Mouse (Mus musculus) heart, embryonic 10.5 days (tissue): ENCODE data around the gene Bricd5. TPM values are rescaled to one million over a fixed set of nuclear protein-coding genes. Genes with fewer than 3 reads are reported as not detected.
"Not testable (repeated sequence)": the region's sequence is repeated elsewhere in the genome, so short reads cannot be mapped to it uniquely, and the experiment has no call there.

Source experiments
- DNase-seq: peaks from one replicate; pipeline ENCODE4 v3.0.0-alpha.2; 2017; ENCODE audit warnings: low spot score
- H3K27ac ChIP-seq: fragments of 300-500 bp; sonication (generic); 2 replicates; pipeline ENCODE4 v1.5.1; 2016; ENCODE audit warnings: mild to moderate bottlenecking
- H3K27me3 ChIP-seq: fragments of 300-500 bp; sonication (generic); 2 replicates; pipeline ENCODE4 v1.6.1; 2016; ENCODE audit warnings: mild to moderate bottlenecking; ENCODE audit not compliant: poor library complexity, insufficient read depth, severe bottlenecking
- H3K36me3 ChIP-seq: fragments of 300-500 bp; sonication (generic); 2 replicates; pipeline ENCODE4 v1.6.1; 2016; ENCODE audit warnings: mild to moderate bottlenecking, moderate library complexity
- H3K4me1 ChIP-seq: fragments of 300-500 bp; sonication (generic); 2 replicates; pipeline ENCODE4 v1.6.1; 2016; ENCODE audit warnings: mild to moderate bottlenecking
- H3K4me3 ChIP-seq: fragments of 300-500 bp; sonication (generic); 2 replicates; pipeline ENCODE4 v1.5.1; 2016; ENCODE audit warnings: mild to moderate bottlenecking, moderate library complexity
- H3K9me3 ChIP-seq: fragments of 300-500 bp; sonication (generic); 2 replicates; pipeline ENCODE4 v1.6.1; 2016; ENCODE audit warnings: mild to moderate bottlenecking, moderate library complexity
- WGBS: fragments of 180-500 bp; shearing (Covaris S2); methylation state at CpG from one replicate; pipeline ENCODE4 v1.1.7; 2016; 5-methylcytosine and 5-hydroxymethylcytosine counted together
- polyA plus RNA-seq: library from polyadenylated mRNA; unstranded; fragments of >200 nt; fragmentation: Nextera tagmentation; extraction: Ambion mirVana; gene quantifications from 2 replicates; pipeline ENCODE4 v1.2.1, GENCODE M21; 2016

The Bricd5 gene
- polyA plus RNA-seq, 1 experiment from 2014 or later = 0.69 TPM

DNA sequence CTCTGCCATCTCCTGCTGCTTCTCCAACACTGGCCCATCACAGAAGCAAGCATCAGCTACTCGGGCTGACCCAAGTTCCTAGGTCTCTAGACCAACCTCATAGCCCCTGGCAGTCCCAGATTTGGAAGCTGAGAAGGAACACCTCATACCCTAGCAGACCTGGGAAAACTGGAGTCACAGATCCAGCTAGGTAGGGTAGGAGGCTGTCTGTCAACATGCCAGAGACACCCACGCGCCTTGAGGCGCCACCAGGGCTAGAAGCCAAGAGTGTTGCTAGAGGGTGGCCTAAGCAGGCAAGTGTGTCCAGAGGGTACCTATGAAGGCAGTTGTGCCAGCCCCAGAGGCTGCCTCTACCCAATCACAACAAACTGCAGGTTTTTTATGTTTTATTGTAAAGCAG lies 30.3 kb upstream of the Bricd5 start:
- no peaks in the 10 kb centered on the region for H3K9me3 ChIP-seq
- 85% methylated on average over 4 of the region's 4 CpGs for WGBS
- H3K27ac ChIP-seq = no peak overlapping the region
- no peak overlapping the region for H3K4me3 ChIP-seq
- H3K27me3 ChIP-seq = no peaks in the 10 kb centered on the region
- DNase-seq = no peak
- peaks cover 99% of the 10 kb centered on the region for H3K36me3 ChIP-seq
- no peaks in the 10 kb centered on the region for H3K4me1 ChIP-seq

DNA sequence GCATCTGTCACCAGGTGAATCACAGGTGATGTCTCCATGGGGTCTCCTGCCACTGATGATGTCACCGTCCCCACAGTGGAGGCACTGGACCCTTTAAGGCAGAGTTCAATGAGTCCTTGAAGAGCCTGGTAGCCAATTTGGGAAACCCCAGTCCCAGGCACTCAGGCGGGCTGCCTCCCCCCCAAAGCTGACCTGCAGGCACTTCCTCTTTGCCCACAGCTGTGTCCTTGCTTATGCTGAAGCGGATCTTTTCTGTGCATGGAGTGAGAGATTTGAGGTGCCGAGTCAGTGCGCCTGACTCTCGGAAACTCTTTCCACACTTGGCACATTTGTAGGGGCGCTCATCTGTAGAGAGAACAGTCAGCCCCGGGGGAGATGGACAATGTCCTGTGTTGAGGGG lies 27.1 kb upstream of the Bricd5 start:
- no peaks in the 10 kb centered on the region for H3K27me3 ChIP-seq
- peaks cover 99% of the 10 kb centered on the region for H3K36me3 ChIP-seq

DNA sequence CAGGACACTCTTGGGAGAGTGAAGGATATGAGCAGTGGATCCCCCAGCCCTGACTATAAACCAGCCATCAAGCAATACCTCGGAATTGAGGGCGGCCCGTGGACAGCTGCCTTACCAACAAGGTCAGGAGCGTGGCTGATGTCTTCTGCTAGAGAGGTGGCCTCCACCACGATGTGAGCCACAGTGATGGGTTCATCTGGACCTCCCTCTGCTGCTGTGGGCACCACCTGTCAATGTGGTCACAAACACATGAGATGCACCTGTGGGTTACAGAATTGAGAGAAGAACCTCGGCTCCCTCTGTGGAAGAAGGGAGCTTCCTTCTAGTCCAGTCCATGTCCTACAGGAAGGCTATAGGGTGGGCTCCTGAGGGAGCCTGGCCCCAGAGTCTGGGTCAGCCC lies 24.2 kb upstream of the Bricd5 start:
- Histone ChIP-seq H3K4me1 (peaks cover 13% of the 10 kb centered on the region), H3K9me3 (no peaks in the 10 kb centered on the region), H3K4me3 (no peak overlapping the region), H3K27ac (no peak overlapping the region), H3K36me3 (peaks cover 73% of the 10 kb centered on the region), H3K27me3 (no peaks in the 10 kb centered on the region)
- WGBS = 89% methylated on average over 6 of the region's 6 CpGs
- peak; percentile 68 for DNase-seq

More for the DNA sequence above, 27.1 kb upstream of the Bricd5 start:
- Histone ChIP-seq H3K9me3 (no peaks in the 10 kb centered on the region), H3K4me1 (no peaks in the 10 kb centered on the region), H3K4me3 (no peak overlapping the region), H3K27ac (no peak overlapping the region)
- 93% methylated on average over 8 of the region's 8 CpGs for WGBS
- no peak for DNase-seq

DNA sequence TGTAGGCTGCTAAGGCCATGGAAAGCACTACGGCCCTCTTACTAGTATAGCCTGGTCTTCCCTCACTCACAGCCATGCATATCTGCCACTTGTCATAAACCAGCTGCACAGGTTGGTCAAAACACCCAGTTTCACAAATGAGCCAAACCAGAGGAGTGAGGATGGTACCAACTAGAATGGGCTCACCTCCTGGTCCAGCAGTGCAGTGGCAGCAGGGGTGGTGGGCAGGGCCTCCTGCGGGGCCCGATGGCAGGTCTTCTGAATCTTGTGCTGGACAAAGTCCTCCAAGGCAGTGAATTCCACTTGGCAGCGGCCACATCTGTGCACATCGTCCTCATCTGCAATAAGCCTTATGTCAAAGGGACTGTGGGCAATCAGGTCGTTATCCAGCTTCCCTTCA lies 22.5 kb upstream of the Bricd5 start:
- H3K36me3 ChIP-seq = peaks cover 56% of the 10 kb centered on the region
- peaks cover 13% of the 10 kb centered on the region for H3K4me1 ChIP-seq
- H3K4me3 ChIP-seq = no peak overlapping the region
- H3K27ac ChIP-seq = no peak overlapping the region
- DNase-seq = peak; percentile 69
- no peaks in the 10 kb centered on the region for H3K27me3 ChIP-seq
- 94% methylated on average over 6 of the region's 6 CpGs for WGBS
- H3K9me3 ChIP-seq = no peaks in the 10 kb centered on the region

DNA sequence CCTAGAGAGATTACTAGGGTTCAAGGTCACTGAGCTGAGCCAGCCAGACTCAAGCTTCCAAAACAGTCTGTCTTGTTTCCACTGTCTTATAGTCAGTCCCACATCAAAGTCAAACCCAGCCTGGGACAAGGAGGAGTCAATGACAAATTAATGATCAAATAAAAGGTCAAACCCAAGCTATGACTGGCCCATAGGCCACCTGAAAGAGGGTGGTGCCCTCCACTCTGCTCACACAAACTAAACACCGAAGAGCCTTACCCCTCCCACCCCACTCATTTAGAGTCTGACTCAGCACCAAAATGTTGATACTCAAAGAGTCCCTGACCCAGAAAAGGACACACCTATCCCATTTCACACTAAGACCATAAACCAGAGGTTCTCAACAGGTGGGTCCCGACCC lies 20.3 kb upstream of the Bricd5 start:
- H3K4me3 ChIP-seq = peak overlapping the region; percentile 81; the same call in 1 of the 2 replicates
- peaks cover 13% of the 10 kb centered on the region for H3K4me1 ChIP-seq
- no peaks in the 10 kb centered on the region for H3K27me3 ChIP-seq
- H3K9me3 ChIP-seq = no peaks in the 10 kb centered on the region
- 79% methylated on average over 2 of the region's 2 CpGs for WGBS
- DNase-seq = no peak
- H3K27ac ChIP-seq = no peak overlapping the region
- H3K36me3 ChIP-seq = peaks cover 35% of the 10 kb centered on the region

DNA sequence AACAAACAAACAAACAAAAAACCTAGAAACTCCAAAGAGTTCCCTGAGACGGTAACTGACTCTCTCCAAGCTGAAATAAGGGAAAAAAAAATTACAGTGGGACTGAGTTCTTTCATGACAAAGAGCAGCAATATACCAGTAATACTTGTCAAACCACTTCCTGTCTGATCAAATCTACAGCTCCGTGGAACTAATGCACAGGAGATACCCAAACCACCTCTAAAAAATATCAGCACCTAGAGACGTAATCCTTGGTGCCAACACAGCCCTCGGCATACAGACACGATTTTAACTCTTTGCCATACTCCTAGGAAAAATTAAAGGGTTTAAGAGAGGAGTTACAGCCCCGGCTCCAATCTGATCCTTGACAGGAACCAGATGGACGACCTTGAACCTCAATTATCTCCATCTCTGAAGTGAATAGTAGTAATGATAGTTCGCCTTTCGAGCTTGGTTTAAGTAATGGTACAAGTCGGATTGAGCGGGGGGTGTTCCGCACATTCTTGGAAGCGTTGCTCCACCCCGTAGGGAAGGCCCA lies 19.4 kb upstream of the Bricd5 start:
- Histone ChIP-seq H3K27me3 (no peaks in the 10 kb centered on the region), H3K36me3 (peaks cover 25% of the 10 kb centered on the region), H3K4me3 (peak overlapping the region; percentile 81), H3K9me3 (no peaks in the 10 kb centered on the region), H3K27ac (peak overlapping the region; percentile 98), H3K4me1 (peaks cover 13% of the 10 kb centered on the region)
- no peak for DNase-seq
- 7% methylated on average over 14 of the region's 14 CpGs for WGBS

DNA sequence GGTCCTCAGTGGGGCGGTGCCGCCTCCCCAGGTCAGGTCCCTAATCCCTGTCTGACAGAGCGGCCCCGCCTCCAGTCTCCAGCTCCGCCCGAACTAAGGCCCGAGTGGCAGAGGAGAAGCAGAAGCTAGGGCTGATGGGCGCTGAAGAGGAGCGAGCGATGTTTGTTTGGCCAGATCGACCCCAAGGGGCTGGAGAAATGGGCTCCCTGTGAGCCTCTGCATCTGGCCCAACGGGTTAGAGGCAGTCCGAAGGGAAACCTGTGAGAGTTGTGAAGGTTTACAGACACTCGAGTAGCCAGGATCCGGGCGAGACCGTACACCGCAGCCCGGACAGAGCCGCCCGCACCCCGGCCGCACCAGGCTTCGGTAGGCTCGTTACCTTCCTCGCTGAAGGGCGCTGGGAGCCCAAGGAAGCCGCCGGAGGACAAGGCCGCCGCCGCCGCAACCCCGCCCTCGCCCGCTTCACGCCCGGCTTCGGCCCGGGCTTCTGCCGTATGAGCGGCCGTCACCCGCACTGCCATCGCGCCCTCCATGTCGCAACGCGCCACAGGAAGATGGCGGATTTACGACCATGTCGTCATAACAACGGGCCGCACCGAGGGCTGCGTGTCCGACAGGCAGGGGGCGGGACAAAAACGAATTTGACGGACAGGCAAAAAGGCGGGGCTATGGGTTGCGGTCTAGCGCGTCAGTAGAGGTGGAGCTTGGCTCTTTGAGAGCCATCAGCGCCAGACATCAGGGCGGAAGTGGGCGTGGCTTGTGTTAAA lies 18.7 kb upstream of the Bricd5 start:
- WGBS = under 1% methylated on average over 67 of the region's 67 CpGs
- Histone ChIP-seq H3K4me3 (peak overlapping the region; percentile 81), H3K36me3 (peaks cover 19% of the 10 kb centered on the region), H3K4me1 (peaks cover 13% of the 10 kb centered on the region), H3K27me3 (no peaks in the 10 kb centered on the region), H3K9me3 (no peaks in the 10 kb centered on the region), H3K27ac (peak overlapping the region; percentile 98)
- peak; percentile 100 for DNase-seq

DNA sequence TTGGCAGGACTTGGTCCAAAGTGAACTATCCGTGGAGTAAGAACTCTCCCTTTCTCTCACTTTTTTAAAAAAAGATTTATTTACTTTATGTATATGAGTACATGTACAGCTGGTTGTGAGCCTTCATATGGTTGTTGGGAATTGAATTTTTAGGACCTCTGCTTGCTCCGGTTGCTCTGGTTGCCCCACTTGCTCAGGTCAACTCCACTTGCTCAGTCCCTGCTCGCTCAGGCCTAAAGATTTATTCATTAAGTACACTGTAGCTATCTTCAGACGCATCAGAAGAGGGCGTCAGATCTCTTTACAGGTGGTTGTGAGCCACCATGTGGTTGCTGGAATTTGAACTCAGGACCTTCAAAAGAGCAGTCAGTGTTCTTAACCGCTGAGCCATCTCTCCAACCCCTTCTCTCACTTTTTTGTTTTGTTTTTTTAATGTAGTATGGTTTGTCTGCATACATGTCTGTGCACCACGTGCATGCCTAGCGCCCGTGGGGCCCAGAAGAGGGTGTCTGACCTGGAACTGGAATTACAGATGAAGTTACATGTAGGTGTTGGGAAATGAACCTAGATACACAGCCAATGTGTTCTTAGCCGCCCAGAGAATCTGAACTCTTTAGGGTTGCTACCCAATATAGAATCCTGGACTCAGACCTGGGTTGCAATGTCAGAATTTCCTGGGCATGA lies 18.0 kb upstream of the Bricd5 start:
- peak overlapping the region; percentile 98; the same call in 1 of the 2 replicates for H3K27ac ChIP-seq
- not testable (repeated sequence) for H3K27me3 ChIP-seq, H3K9me3 ChIP-seq
- H3K4me3 ChIP-seq = peak overlapping the region; percentile 81
- 56% methylated on average over 10 of the region's 10 CpGs for WGBS
- H3K4me1 ChIP-seq = peaks cover 13% of the 10 kb centered on the region
- peaks cover 12% of the 10 kb centered on the region for H3K36me3 ChIP-seq
- peak; percentile 70 for DNase-seq

DNA sequence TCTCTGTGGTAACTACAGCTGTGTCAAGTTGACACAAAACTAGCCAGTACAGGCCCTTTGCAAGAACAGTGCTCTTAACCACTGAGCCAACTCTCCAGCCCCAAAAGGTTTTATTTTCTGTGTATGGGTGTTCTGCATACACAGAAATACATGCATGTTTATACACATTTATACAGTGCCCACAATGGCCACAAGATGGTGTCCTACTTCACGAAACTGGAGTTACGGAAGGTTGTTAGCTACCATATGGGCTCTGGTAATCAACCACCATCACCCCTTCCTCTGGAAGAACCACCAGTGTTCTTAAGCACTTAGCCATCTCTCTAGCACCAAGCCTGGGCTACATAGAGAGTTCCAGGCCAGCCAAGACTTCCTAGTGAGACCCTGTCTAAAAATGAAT lies 12.1 kb upstream of the Bricd5 start:
- Histone ChIP-seq H3K9me3 (no peaks in the 10 kb centered on the region), H3K27ac (no peak overlapping the region), H3K4me1 (peaks cover 12% of the 10 kb centered on the region), H3K4me3 (no peak overlapping the region), H3K36me3 (no peaks in the 10 kb centered on the region), H3K27me3 (no peaks in the 10 kb centered on the region)
- 80% methylated on average over 2 of the region's 2 CpGs for WGBS
- peak; percentile 71 for DNase-seq

DNA sequence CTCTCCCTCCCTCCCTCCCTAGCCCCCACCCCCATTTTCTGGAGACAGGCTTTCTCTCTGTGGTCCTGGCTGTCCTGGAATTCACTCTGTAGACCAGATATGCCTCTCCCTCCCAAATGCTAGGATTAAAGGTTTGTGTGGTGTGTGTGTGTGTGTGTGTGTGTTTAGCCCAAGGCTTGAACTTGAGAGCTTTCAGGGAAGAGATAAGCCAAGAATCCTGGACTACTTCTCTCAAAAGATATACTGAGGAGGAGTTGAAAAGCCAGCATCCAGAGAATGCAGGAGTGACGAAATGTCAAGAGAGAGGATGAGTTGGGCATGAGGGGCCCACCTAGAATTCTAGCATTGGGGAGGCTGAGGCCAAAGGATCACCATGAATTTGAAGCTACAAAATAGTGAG lies 10.8 kb upstream of the Bricd5 start:
- DNase-seq = peak; percentile 73
- Histone ChIP-seq H3K4me3 (no peak overlapping the region; the same call in 1 of the 2 replicates), H3K27ac (no peak overlapping the region), H3K4me1 (peaks cover 12% of the 10 kb centered on the region), H3K27me3 (no peaks in the 10 kb centered on the region), H3K36me3 (no peaks in the 10 kb centered on the region), H3K9me3 (no peaks in the 10 kb centered on the region)
- WGBS = 37% methylated on average over 1 of the region's 1 CpGs

DNA sequence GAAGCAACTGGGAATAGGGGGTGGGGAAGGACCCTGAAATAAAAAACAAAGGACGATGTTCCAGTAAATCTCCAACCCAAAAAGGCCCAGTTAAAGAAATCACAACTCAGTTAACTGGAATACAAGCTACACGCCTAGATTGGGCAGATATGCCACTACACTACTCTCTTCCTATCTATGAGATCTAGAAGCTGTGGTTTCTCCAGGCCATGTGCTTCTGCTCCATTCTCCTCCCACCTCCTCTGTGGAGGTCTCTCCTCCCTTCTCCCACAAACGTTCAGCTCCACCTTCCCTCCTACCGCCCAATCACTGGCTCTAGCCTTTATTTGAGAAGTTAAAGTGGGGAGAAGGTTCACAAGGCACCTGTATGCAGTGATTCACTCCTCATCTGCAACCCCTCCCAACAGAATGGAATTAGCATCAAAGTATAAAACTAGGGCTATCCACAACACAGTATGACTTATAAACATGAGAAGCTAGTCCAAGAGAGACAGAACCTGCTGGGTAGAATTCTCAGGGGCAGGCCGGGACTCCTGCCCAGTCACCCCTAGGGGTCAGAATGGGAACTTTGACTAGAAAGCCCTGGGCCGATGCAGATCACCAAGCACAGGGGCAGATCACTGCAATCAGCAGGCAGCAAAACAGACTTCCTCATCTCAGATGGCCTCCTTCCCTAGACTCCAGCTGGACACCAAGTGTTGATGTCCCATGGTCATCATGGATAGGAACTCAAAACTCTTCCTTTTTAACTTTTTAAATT lies 10.1 kb upstream of the Bricd5 start:
- Histone ChIP-seq H3K27me3 (no peaks in the 10 kb centered on the region), H3K9me3 (no peaks in the 10 kb centered on the region), H3K36me3 (no peaks in the 10 kb centered on the region), H3K4me3 (no peak overlapping the region), H3K27ac (0 out of 2 replicates have a peak overlapping the region, but pooled peaks have one; percentile 10), H3K4me1 (peaks cover 12% of the 10 kb centered on the region)
- DNase-seq = peak; percentile 72
- WGBS = 42% methylated on average over 6 of the region's 6 CpGs

DNA sequence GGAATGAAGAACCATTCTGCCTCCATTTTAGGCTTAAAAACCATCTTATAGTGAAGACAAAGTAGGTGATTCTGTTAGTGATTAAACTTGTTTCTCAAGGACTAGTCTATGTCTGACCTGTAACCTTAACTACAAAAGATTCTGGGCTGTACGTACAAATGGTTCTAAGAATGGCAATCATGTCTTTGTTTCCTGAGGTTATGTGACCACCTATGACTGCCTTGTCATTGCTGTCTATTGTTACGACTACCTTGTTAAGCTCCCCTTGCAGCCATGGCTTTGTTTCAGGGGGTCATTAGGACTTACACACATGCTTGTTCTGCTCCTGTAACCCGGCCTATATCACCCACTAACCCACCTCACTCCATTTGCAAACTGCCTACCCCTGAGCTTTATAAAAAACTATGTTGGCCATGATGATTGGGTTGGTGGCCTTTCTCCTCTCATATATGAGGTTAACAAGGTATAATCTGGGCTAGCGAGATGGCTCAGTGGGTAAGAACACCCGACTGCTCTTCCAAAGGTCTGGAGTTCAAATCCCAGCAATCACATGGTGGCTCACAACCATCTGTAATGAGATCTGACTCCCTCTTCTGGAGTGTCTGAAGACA lies 4.9 kb upstream of the Bricd5 start:
- peak; percentile 62 for DNase-seq
- no peak overlapping the region for H3K4me3 ChIP-seq
- H3K27ac ChIP-seq = no peak overlapping the region
- no peaks in the 10 kb centered on the region for H3K9me3 ChIP-seq
- no peaks in the 10 kb centered on the region for H3K27me3 ChIP-seq
- H3K36me3 ChIP-seq = peaks cover 10% of the 10 kb centered on the region; the same call in 1 of the 2 replicates
- 99% methylated on average over 5 of the region's 5 CpGs for WGBS
- H3K4me1 ChIP-seq = peaks cover 36% of the 10 kb centered on the region
